Mouse (Mus musculus) midbrain, embryonic 10.5 days (tissue): ENCODE measurements around the gene Macrod1. TPM values are rescaled to one million over a fixed set of nuclear protein-coding genes. Genes with fewer than 3 reads are reported as not detected.

Source experiments
- DNase-seq: peaks from one replicate; pipeline ENCODE4 v3.0.0-alpha.2; 2017; ENCODE audit warnings: low spot score
- H3K27ac ChIP-seq: fragments of 300-500 bp; sonication (generic); replicated peaks from 2 replicates; pipeline ENCODE4 v1.5.1; 2016; ENCODE audit warnings: mild to moderate bottlenecking
- H3K27me3 ChIP-seq: fragments of 300-500 bp; sonication (generic); 2 replicates; pipeline ENCODE4 v1.6.1; 2016; ENCODE audit warnings: low read depth, mild to moderate bottlenecking; ENCODE audit not compliant: poor library complexity, severe bottlenecking
- H3K36me3 ChIP-seq: fragments of 300-500 bp; sonication (generic); 2 replicates; pipeline ENCODE4 v1.6.1; 2016; ENCODE audit warnings: mild to moderate bottlenecking, moderate library complexity
- H3K4me1 ChIP-seq: fragments of 300-500 bp; sonication (generic); 2 replicates; pipeline ENCODE4 v1.6.1; 2016
- H3K4me3 ChIP-seq: fragments of 300-500 bp; sonication (generic); 2 replicates; pipeline ENCODE4 v1.5.1; 2016; ENCODE audit warnings: mild to moderate bottlenecking, moderate library complexity
- H3K9me3 ChIP-seq: fragments of 300-500 bp; sonication (generic); replicated peaks from 2 replicates; pipeline ENCODE4 v1.6.1; 2016; ENCODE audit warnings: mild to moderate bottlenecking
- WGBS: fragments of 180-500 bp; shearing (Covaris S2); methylation state at CpG from one replicate; pipeline ENCODE4 v1.1.7; 2016; 5-methylcytosine and 5-hydroxymethylcytosine counted together
- polyA plus RNA-seq: library from polyadenylated mRNA; unstranded; fragments of >200 nt; fragmentation: Nextera tagmentation; extraction: Ambion mirVana; gene quantifications from 2 replicates; pipeline ENCODE4 v1.2.1, GENCODE M21; 2016

Macrod1 gene
- polyA plus RNA-seq, 1 experiment from 2014 or later, result 2.2 TPM

GRCm38 (mm10) chr19:7111309-7111708, 54.7 kb downstream of the Macrod1 start:
- Histone ChIP-seq H3K27ac (peak overlapping the region; percentile 77), H3K4me1 (peaks cover 98% of the 10 kb centered on the region), H3K4me3 (no peak overlapping the region), H3K27me3 (peaks cover 90% of the 10 kb centered on the region), H3K36me3 (no peaks in the 10 kb centered on the region), H3K9me3 (no peaks in the 10 kb centered on the region)
- 76% methylated on average over 6 of the region's 6 CpGs for WGBS
- DNase-seq, result no peak

- Histone ChIP-seq H3K4me1 (peaks cover 98% of the 10 kb centered on the region), H3K4me3 (no peak overlapping the region), H3K27ac (peak overlapping the region; percentile 77), H3K9me3 (no peaks in the 10 kb centered on the region), H3K27me3 (peaks cover 90% of the 10 kb centered on the region), H3K36me3 (no peaks in the 10 kb centered on the region)
- 77% methylated on average over 4 of the region's 4 CpGs for WGBS
- DNase-seq, result no peak
These were observed 55.1 kb downstream of the Macrod1 start for GRCm38 (mm10) chr19:7111710-7112109.

- Histone ChIP-seq H3K4me1 (peaks cover 97% of the 10 kb centered on the region), H3K9me3 (no peaks in the 10 kb centered on the region), H3K4me3 (no peak overlapping the region), H3K36me3 (no peaks in the 10 kb centered on the region), H3K27ac (peak overlapping the region; percentile 77), H3K27me3 (peaks cover 88% of the 10 kb centered on the region)
- DNase-seq, result peak; percentile 51
- WGBS, result 6% methylated on average over 3 of the region's 3 CpGs
These were observed 56.0 kb downstream of the Macrod1 start for GRCm38 (mm10) chr19:7112628-7113027.

GRCm38 (mm10) chr19:7113574-7113973, 57.0 kb downstream of the Macrod1 start:
- no peaks in the 10 kb centered on the region for H3K9me3 ChIP-seq
- no peak overlapping the region for H3K4me3 ChIP-seq
- H3K27me3 ChIP-seq, result peaks cover 88% of the 10 kb centered on the region
- no peak for DNase-seq
- H3K4me1 ChIP-seq, result peaks cover 96% of the 10 kb centered on the region
- 23% methylated on average over 14 of the region's 14 CpGs for WGBS
- no peaks in the 10 kb centered on the region for H3K36me3 ChIP-seq
- peak overlapping the region; percentile 77 for H3K27ac ChIP-seq

GRCm38 (mm10) chr19:7116038-7116731, 59.6 kb downstream of the Macrod1 start:
- H3K4me1 ChIP-seq, result peaks cover 82% of the 10 kb centered on the region
- H3K4me3 ChIP-seq, result no peak overlapping the region
- no peaks in the 10 kb centered on the region for H3K9me3 ChIP-seq
- peaks cover 89% of the 10 kb centered on the region for H3K27me3 ChIP-seq
- no peak for DNase-seq
- 90% methylated on average over 4 of the region's 4 CpGs for WGBS
- H3K27ac ChIP-seq, result no peak overlapping the region
- no peaks in the 10 kb centered on the region for H3K36me3 ChIP-seq

- WGBS, result 71% methylated on average over 4 of the region's 4 CpGs
- Histone ChIP-seq H3K4me1 (peaks cover 82% of the 10 kb centered on the region), H3K27me3 (peaks cover 83% of the 10 kb centered on the region), H3K27ac (no peak overlapping the region; the same call in 1 of the 2 replicates), H3K9me3 (no peaks in the 10 kb centered on the region), H3K4me3 (no peak overlapping the region), H3K36me3 (no peaks in the 10 kb centered on the region)
- no peak for DNase-seq
These were observed 60.5 kb downstream of the Macrod1 start for GRCm38 (mm10) chr19:7117141-7117540.

- peaks cover 82% of the 10 kb centered on the region for H3K4me1 ChIP-seq
- no peaks in the 10 kb centered on the region for H3K36me3 ChIP-seq
- no peak for DNase-seq
- 78% methylated on average over 8 of the region's 8 CpGs for WGBS
- H3K9me3 ChIP-seq, result no peaks in the 10 kb centered on the region
- H3K27ac ChIP-seq, result peak overlapping the region; percentile 19
- no peak overlapping the region for H3K4me3 ChIP-seq
- H3K27me3 ChIP-seq, result peaks cover 86% of the 10 kb centered on the region
These were observed 61.2 kb downstream of the Macrod1 start for GRCm38 (mm10) chr19:7117653-7118307.

- Histone ChIP-seq H3K36me3 (no peaks in the 10 kb centered on the region), H3K9me3 (no peaks in the 10 kb centered on the region), H3K27ac (peak overlapping the region; percentile 61), H3K4me1 (peaks cover 66% of the 10 kb centered on the region), H3K27me3 (peaks cover 76% of the 10 kb centered on the region), H3K4me3 (no peak overlapping the region)
- DNase-seq, result no peak
- WGBS, result 80% methylated on average over 11 of the region's 11 CpGs
These were observed 64.6 kb downstream of the Macrod1 start for GRCm38 (mm10) chr19:7121252-7121651.

- 71% methylated on average over 4 of the region's 4 CpGs for WGBS
These were observed 65.7 kb downstream of the Macrod1 start for GRCm38 (mm10) chr19:7122277-7122676.

GRCm38 (mm10) chr19:7122698-7123306, 66.2 kb downstream of the Macrod1 start:
- peak overlapping the region; percentile 78 for H3K27ac ChIP-seq
- no peak overlapping the region for H3K4me3 ChIP-seq
- 50% methylated on average over 10 of the region's 10 CpGs for WGBS

More at GRCm38 (mm10) chr19:7122277-7122676, 65.7 kb downstream of the Macrod1 start:
- Histone ChIP-seq H3K27me3 (peaks cover 79% of the 10 kb centered on the region), H3K4me1 (peaks cover 61% of the 10 kb centered on the region), H3K4me3 (no peak overlapping the region), H3K27ac (peak overlapping the region; percentile 78), H3K36me3 (no peaks in the 10 kb centered on the region), H3K9me3 (no peaks in the 10 kb centered on the region)
- DNase-seq, result no peak

GRCm38 (mm10) chr19:7125526-7126156, 69.0 kb downstream of the Macrod1 start:
- Histone ChIP-seq H3K9me3 (no peaks in the 10 kb centered on the region), H3K4me1 (peaks cover 77% of the 10 kb centered on the region), H3K27me3 (peaks cover 72% of the 10 kb centered on the region), H3K4me3 (no peak overlapping the region), H3K27ac (peak overlapping the region; percentile 55; the same call in 1 of the 2 replicates), H3K36me3 (no peaks in the 10 kb centered on the region)
- WGBS, result 93% methylated on average over 4 of the region's 4 CpGs
- DNase-seq, result no peak

More at GRCm38 (mm10) chr19:7122698-7123306, 66.2 kb downstream of the Macrod1 start:
- H3K27me3 ChIP-seq, result peaks cover 78% of the 10 kb centered on the region
- H3K9me3 ChIP-seq, result no peaks in the 10 kb centered on the region
- peaks cover 63% of the 10 kb centered on the region for H3K4me1 ChIP-seq
- H3K36me3 ChIP-seq, result no peaks in the 10 kb centered on the region
- no peak for DNase-seq

GRCm38 (mm10) chr19:7126209-7126608, 69.6 kb downstream of the Macrod1 start:
- DNase-seq, result no peak
- Histone ChIP-seq H3K9me3 (no peaks in the 10 kb centered on the region), H3K27me3 (peaks cover 72% of the 10 kb centered on the region), H3K36me3 (no peaks in the 10 kb centered on the region), H3K4me3 (no peak overlapping the region), H3K4me1 (peaks cover 77% of the 10 kb centered on the region), H3K27ac (no peak overlapping the region)
- 92% methylated on average over 1 of the region's 1 CpGs for WGBS
